Mouse (Mus musculus) neural tube, postnatal 0 days (tissue): Measurements from ENCODE around the gene Gnb1. TPM values are rescaled to one million over a fixed set of nuclear protein-coding genes. Genes with fewer than 3 reads are reported as not detected.

Source experiments
- polyA plus RNA-seq: library from polyadenylated mRNA; unstranded; fragments of >200 nt; fragmentation: Nextera tagmentation; extraction: Ambion mirVana; gene quantifications from 2 replicates; pipeline ENCODE4 v1.2.1, GENCODE M21; 2015

Gene Gnb1
- 1,042 and 1,084 TPM in 2 replicates for polyA plus RNA-seq

DNA sequence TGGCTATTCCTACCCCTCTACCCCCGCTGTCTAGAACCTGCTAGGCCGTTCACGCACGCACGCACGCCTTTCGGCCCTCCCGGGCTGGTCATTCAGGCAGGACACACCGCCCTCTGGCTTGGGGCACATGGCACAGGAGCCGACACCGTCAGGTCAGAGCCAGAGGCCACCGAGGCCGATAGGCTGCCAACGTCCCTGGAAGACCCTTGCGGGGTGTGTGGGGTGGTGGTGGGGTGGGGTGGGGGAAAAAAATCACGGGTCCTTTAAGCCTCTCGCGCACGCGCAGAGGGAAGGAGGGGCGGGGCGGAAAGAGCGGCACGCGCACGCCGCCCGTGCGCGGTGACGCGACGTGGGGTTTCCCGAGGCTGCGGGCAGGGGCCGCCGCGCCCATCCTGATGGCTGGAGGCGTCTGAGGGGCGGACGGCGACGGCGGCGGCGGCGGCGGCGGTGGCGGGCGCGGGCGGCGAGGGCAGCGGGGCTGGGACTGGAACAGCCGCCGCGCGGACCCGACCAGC, at the start of gene Gnb1:
TSS of gene Gnb1 (plus strand) at position 372 of the 515 bp plus-strand sequence.

DNA sequence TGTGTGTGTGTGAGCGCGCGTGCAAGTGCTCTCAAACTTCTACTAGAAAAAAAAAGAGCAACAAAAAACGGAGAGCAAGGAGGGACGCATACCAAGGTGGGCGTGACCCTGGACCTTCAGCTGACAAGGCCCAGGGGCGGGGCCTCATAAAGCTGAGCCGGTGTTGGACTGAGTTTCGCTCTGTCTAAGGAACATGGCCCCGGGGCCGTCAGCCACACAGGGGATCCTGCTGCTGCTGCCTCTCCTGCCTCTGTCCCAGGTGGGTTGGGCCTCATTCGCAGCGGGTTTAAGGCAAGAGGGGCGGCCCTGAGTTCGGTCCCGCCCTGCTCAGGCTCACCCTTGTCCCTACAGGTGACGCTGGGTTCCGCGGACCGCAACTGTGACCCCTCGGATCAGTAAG, 22.2 kb upstream of the Gnb1 start, which contains the start of gene Tmem52:
TSS of gene Tmem52 (plus strand) at position 163 of the 400 bp plus-strand sequence.

DNA sequence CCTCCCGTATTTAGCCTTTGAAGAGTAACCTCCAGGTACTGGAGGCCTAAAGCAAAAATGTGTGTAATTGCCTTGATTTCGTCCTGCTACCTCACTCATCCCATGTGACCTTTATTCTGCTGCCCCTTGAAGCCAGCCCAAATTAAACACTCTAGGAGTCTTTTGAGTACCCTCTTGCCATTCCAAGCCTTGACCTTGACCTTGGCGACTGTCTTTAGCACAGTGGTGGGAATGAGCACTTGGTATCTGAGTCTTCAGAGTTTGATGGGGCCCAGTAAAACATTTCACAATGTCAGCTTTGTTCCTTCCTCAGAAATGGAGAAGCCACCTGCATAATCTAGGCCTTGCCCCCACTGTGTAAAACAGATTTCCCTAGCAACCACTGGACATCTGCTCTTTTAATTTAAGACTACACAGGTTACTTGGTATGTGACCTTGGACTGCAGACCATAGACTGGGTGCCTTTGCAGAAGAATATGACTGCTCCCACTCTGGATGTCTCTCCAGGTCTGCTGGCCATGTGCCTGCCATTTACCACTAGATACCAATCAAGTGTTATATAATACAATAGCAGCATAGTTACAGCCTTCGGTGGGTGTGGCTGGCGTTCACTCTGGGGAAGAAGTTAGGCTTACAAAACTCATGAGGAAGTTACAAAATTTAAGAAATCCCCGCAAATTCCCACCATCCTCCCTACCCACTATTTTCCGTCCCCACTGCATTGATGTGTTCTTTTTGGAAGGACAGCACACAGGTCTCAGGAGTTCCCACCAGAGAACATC, 70.7 kb downstream of the Gnb1 start, which contains the start of gene Nadk:
TSS of gene Nadk (plus strand) at position 718 of the 782 bp plus-strand sequence.

DNA sequence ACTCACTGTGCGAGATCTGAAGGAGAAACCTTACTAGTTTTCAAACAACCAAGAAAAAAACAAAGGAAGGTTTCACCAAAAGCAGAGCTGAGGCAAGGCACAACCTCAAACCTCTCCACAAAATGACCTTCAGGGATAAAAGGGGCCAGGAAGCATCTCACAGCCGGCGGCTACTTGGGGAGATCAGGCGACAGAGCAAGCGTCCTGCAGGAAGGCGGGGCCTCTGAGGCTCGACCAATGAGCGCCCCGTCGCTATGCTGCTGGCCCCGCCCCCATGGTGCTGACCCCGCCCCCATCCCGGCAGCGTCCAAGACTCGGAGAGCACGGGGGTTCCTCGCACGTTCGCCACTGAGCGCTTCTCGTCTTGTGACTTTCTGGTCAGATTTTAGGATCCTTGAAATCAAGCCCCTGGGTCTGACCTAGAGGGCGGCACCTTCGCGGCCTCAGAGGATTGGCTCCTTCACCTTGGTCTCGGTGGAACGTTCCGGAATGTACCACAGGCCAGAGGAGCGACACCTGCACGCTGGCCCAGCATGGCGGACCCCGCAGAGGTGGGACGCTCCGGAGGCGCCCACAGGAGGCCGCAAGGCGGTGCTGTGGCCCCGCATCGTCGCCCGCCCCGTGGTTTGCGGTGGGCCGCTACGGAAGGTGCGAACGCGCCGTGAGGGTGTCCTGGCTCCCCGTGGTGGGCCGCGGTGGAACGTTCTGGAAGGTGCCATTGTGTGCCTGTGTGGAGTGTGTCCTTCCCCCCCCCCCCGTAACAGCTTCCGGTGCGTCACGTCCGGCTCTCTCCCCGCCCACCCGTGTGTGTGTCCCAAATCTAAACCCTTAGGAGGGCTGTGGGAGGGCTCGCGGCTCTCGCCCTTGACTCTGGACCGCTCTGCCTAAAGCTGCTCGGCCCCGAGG, 110.2 kb downstream of the Gnb1 start, which contains the start of gene Slc35e2:
TSS of gene Slc35e2 (plus strand) at position 326 of the 906 bp plus-strand sequence.

Other genes starting within 250 kb of the Gnb1 start
- 63.2 and 64.3 TPM in 2 replicates for gene Faap20, start 241.6 kb upstream of the Gnb1 start, polyA plus RNA-seq
- gene Prkcz, start 130.0 kb upstream of the Gnb1 start, polyA plus RNA-seq = 88.3 and 99.5 TPM in 2 replicates
- gene Gabrd, start 93.2 kb upstream of the Gnb1 start, polyA plus RNA-seq = 0.23 and 0.33 TPM in 2 replicates
- 5.1 and 5.9 TPM in 2 replicates for gene Cfap74, start 82.2 kb upstream of the Gnb1 start, polyA plus RNA-seq
- gene Tmem52, start 22.2 kb upstream of the Gnb1 start, polyA plus RNA-seq = 0.45 and 1.1 TPM in 2 replicates
- gene Nadk, start 71.0 kb downstream of the Gnb1 start, polyA plus RNA-seq = 56.6 and 58.5 TPM in 2 replicates
- gene Slc35e2, start 110.1 kb downstream of the Gnb1 start, polyA plus RNA-seq = 11.4 and 12.9 TPM in 2 replicates
- gene Cdk11b, start 133.5 kb downstream of the Gnb1 start, polyA plus RNA-seq = 58.3 and 62.0 TPM in 2 replicates
- gene Gm10563, start 154.0 kb downstream of the Gnb1 start, polyA plus RNA-seq = not detected in 2 replicates
- 14.1 and 17.6 TPM in 2 replicates for gene Mmp23, start 162.0 kb downstream of the Gnb1 start, polyA plus RNA-seq
- gene Mib2, start 177.8 kb downstream of the Gnb1 start, polyA plus RNA-seq = 47.2 and 56.0 TPM in 2 replicates
- gene Fndc10, start 203.0 kb downstream of the Gnb1 start, polyA plus RNA-seq = 35.0 and 37.4 TPM in 2 replicates
- 168 and 177 TPM in 2 replicates for gene Ssu72, start 213.4 kb downstream of the Gnb1 start, polyA plus RNA-seq
- 44.7 and 52.1 TPM in 2 replicates for gene Tmem240, start 243.4 kb downstream of the Gnb1 start, polyA plus RNA-seq